Mouse (Mus musculus) ovary, postnatal 14 days (tissue): Measurements from ENCODE around the gene Olfr1228.

Experiments used
- DNase-seq: peaks from one replicate; pipeline ENCODE4 v3.0.0; 2022; ENCODE audit warnings: low spot score

The Olfr1228 gene

GRCm38 (mm10) chr2:89253962-89254361 lies at the start of gene Olfr1228:
Olfr1228 (minus strand) TSS chr2:89254062.
- no peak for DNase-seq

- no peak for DNase-seq
Measured at GRCm38 (mm10) chr2:89297168-89297567, 43.3 kb upstream of the Olfr1228 start, which contains the start of gene Olfr1230. Olfr1230 (minus strand) TSS chr2:89297268.

DNA sequence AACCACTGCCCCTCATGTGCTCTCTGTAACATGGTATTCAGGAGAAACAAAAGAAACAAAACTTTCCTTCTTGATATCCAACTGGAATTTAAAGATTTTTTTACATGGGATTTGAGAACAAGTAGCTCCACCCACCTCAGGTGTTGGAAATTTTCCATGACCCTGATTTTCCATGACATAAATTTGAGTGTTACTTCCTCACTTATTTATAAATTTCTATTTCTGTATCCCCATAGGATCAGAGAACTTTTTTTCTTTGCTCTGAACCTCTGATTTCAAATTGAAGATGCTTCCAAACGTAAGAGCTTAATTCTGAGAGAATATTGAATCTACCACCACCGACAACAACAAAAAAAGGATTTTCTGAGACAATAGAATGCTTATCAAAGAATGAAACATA lies 34.1 kb upstream of the Olfr1228 start, which contains the start of gene Olfr1229:
TSS of gene Olfr1229 (minus strand) at position 101 of the 400 bp plus-strand sequence.
- no peak for DNase-seq

DNA sequence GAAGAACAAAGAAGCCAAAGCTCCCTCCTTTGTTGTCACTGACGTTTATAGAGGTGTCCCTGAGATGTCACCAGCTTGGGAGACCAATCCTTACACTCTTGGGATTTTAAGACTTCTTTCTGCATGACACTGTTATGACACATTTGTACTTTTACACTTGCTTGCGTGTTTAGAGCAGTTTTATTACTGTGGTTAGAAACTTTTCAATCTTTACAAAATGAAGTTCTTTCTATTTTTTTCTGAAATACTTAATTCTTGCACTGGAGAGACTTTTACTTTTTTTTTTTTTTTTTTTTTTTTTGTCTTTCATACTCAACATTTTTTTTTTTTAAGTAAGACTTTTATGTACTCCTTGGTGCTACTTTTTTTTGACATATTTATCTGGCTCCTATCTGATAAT lies 53.9 kb downstream of the Olfr1228 start, which contains the start of gene Olfr1226:
TSS of gene Olfr1226 (minus strand) at position 101 of the 400 bp plus-strand sequence.
- no peak for DNase-seq
